Mouse (Mus musculus) stomach, postnatal 0 days (tissue): Measurements from ENCODE around the gene Map7. TPM values are rescaled to one million over a fixed set of nuclear protein-coding genes. Genes with fewer than 3 reads are reported as not detected.
A peak's percentile ranks its signal among the peaks of the same experiment; 100 is the strongest.

Experiments
- ATAC-seq: fragments of 200-750 bp; cut with Nextera tagmentation; 2 replicates; pipeline ENCODE4 v1.8.0; 2017; ENCODE audit not compliant: low FRiP score, low TSS enrichment
- DNase-seq: peaks from one replicate; pipeline ENCODE4 v3.0.0-alpha.2; 2016; ENCODE audit warnings: low spot score
- H3K27ac ChIP-seq: fragments of 300-500 bp; sonication (generic); replicated peaks from 2 replicates; pipeline ENCODE4 v1.5.1; 2014; ENCODE audit warnings: mild to moderate bottlenecking, control low read depth
- H3K27me3 ChIP-seq: fragments of 300-500 bp; sonication (generic); 2 replicates; pipeline ENCODE4 v1.6.1; 2014; ENCODE audit warnings: low read length; ENCODE audit not compliant: control insufficient read depth, insufficient read depth
- H3K36me3 ChIP-seq: fragments of 300-500 bp; sonication (generic); 2 replicates; pipeline ENCODE4 v1.6.1; 2014; ENCODE audit warnings: low read length, mixed read lengths; ENCODE audit not compliant: control insufficient read depth, insufficient read depth
- H3K4me1 ChIP-seq: fragments of 300-500 bp; sonication (generic); replicated peaks from 2 replicates; pipeline ENCODE4 v1.6.1; 2014; ENCODE audit warnings: antibody characterized with exemption; ENCODE audit not compliant: control insufficient read depth, insufficient read depth
- H3K4me2 ChIP-seq: fragments of 300-500 bp; sonication (generic); replicated peaks from 2 replicates; pipeline ENCODE4 v1.6.1; 2014; ENCODE audit warnings: low read depth, mild to moderate bottlenecking, control low read depth, moderate library complexity
- H3K4me3 ChIP-seq: fragments of 300-500 bp; sonication (generic); 2 replicates; pipeline ENCODE4 v1.5.1; 2014; ENCODE audit warnings: low read depth, low read length, control low read depth
- H3K9ac ChIP-seq: fragments of 300-500 bp; sonication (generic); 2 replicates; pipeline ENCODE4 v1.6.1; 2014; ENCODE audit warnings: mild to moderate bottlenecking, low read length, control low read depth, mixed read lengths
- H3K9me3 ChIP-seq: fragments of 300-500 bp; sonication (generic); 2 replicates; pipeline ENCODE4 v1.6.1; 2016; ENCODE audit warnings: low read length; ENCODE audit not compliant: control insufficient read depth
- CTCF ChIP-seq: IDR thresholded peaks from 2 replicates; pipeline ENCODE4 v1.5.1; 2016; ENCODE audit warnings: antibody characterized with exemption, low read depth, mild to moderate bottlenecking, moderate library complexity
- EP300 ChIP-seq: optimal IDR thresholded peaks from 2 replicates; pipeline ENCODE3; 2016; ENCODE audit warnings: antibody characterized with exemption
- WGBS: fragments of 180-500 bp; shearing (Covaris S2); extraction: QIAGEN DNeasy Blood & Tissue Kit; methylation state at CpG from one replicate; pipeline ENCODE4 v1.1.7; 2014; 5-methylcytosine and 5-hydroxymethylcytosine counted together
- polyA plus RNA-seq: library from polyadenylated mRNA; unstranded; fragments of >200 nt; fragmentation: Nextera tagmentation; extraction: Ambion mirVana; gene quantifications from 2 replicates; pipeline ENCODE4 v1.2.1, GENCODE M21; 2015

The Map7 gene
- polyA plus RNA-seq, 1 experiment from 2014 or later, result 23.0 TPM

- H3K27ac ChIP-seq, result no peak overlapping the region
- H3K4me3 ChIP-seq, result no peak overlapping the region
- no peak for TF ChIP-seq EP300
- TF ChIP-seq CTCF, result peak; percentile 96
- ATAC-seq (peak; percentile 51), DNase-seq (peak; percentile 45)
- H3K9me3 ChIP-seq, result no peaks in the 10 kb centered on the region
- H3K36me3 ChIP-seq, result peaks cover 2% of the 10 kb centered on the region; the same call in 1 of the 2 replicates
- H3K4me2 ChIP-seq, result no peak overlapping the region
- no peak overlapping the region for H3K9ac ChIP-seq
- no peaks in the 10 kb centered on the region for H3K4me1 ChIP-seq
- H3K27me3 ChIP-seq, result no peaks in the 10 kb centered on the region
- 39% methylated on average over 4 of the region's 4 CpGs for WGBS
These were observed 23.0 kb upstream of the Map7 start for GRCm38 (mm10) chr10:20125226-20125625.

DNA sequence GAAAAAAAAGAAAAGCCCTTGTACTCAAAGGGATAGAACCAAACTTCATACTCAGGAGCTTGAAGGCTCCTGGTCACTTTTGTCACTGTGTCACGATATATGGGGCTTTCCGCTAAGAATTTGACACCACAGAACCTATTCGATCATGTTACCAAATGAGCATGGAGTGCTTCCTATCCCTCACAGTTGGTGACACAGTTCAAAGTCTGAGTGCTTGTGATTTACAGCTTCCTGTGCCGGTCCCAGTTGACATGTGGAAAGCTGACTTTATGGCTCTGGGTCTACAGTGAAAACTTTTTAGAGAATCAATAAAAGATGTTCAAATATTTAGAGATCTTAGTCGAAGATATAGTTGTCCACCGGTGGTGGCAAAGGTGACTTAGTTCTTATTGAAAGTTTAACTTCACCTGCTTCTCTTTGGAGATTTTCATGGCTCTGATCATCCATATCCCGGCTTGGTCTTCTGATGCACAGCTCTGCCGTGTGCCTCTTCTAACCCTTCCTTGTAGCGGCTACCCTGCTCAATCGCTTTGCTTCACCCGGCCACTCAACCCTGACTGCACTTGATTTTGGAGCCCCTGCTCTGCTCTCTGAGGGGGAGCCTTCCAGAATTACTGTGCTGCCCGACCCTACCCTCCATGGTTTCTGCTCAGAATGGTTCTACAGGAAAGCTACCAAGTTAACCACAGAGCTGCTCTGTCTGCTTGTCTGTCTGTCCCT lies 15.2 kb upstream of the Map7 start:
- no peak for DNase-seq
- 75% methylated on average over 12 of the region's 12 CpGs for WGBS
- no peak for ATAC-seq

DNA sequence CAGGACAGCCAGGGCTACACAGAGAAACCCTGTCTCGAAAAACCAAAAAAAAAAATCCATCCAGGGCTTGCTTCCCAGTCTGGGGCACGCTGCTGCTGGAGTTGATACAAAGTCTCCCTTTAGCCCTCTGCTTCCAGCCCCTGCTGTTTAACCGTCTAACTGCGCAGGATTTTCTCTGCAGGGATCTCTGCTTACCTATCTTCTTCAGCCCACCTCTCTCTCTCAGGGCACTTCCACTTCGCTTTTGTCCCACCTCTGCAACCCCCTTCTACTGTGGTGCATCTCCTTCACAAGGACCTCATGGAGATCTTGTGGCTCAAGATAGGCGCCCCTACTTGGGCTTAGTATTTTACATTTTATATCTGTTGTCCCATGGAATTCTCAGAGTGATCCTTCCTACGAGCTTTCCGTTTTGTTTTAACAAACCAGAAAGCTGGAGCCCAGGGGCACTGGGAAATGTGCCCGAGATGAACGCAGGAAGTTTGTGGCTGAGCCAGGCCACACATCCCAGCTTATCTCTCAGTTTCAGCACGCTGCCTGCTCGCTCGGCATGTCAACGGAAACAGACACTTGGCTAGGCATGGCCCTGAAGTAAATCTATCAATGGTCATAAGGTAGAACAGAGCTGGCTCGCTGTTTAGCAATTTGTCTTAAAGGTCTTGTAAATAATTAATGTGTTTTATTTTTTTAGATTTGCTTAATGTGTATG lies 12.8 kb upstream of the Map7 start:
- TF ChIP-seq CTCF (no peak), EP300 (no peak)
- Histone ChIP-seq H3K4me3 (no peak overlapping the region), H3K4me1 (no peaks in the 10 kb centered on the region), H3K27ac (no peak overlapping the region), H3K9ac (no peak overlapping the region), H3K36me3 (peaks cover 4% of the 10 kb centered on the region; the same call in 1 of the 2 replicates), H3K9me3 (no peaks in the 10 kb centered on the region), H3K4me2 (no peak overlapping the region), H3K27me3 (no peaks in the 10 kb centered on the region)
- DNase-seq, result no peak
- no peak for ATAC-seq
- 72% methylated on average over 15 of the region's 15 CpGs for WGBS

More for the DNA sequence above, 15.2 kb upstream of the Map7 start:
- Histone ChIP-seq H3K4me1 (no peaks in the 10 kb centered on the region), H3K9me3 (no peaks in the 10 kb centered on the region), H3K9ac (no peak overlapping the region), H3K4me3 (no peak overlapping the region), H3K4me2 (no peak overlapping the region), H3K27me3 (no peaks in the 10 kb centered on the region), H3K27ac (no peak overlapping the region), H3K36me3 (no peaks in the 10 kb centered on the region; the same call in 1 of the 2 replicates)
- no peak for TF ChIP-seq CTCF
- no peak for TF ChIP-seq EP300

GRCm38 (mm10) chr10:20136505-20136904 lies 11.8 kb upstream of the Map7 start:
- DNase-seq (no peak), ATAC-seq (no peak)
- WGBS, result 92% methylated on average over 1 of the region's 1 CpGs
- no peaks in the 10 kb centered on the region for H3K4me1 ChIP-seq
- no peak overlapping the region for H3K4me2 ChIP-seq
- H3K9ac ChIP-seq, result no peak overlapping the region
- TF ChIP-seq CTCF, result no peak
- TF ChIP-seq EP300, result no peak
- H3K4me3 ChIP-seq, result no peak overlapping the region
- no peaks in the 10 kb centered on the region for H3K27me3 ChIP-seq
- peaks cover 4% of the 10 kb centered on the region; the same call in 1 of the 2 replicates for H3K36me3 ChIP-seq
- no peak overlapping the region for H3K27ac ChIP-seq
- no peaks in the 10 kb centered on the region for H3K9me3 ChIP-seq

GRCm38 (mm10) chr10:20141376-20141775 lies 6.9 kb upstream of the Map7 start:
- DNase-seq, result no peak
- WGBS, result 55% methylated on average over 17 of the region's 17 CpGs

DNA sequence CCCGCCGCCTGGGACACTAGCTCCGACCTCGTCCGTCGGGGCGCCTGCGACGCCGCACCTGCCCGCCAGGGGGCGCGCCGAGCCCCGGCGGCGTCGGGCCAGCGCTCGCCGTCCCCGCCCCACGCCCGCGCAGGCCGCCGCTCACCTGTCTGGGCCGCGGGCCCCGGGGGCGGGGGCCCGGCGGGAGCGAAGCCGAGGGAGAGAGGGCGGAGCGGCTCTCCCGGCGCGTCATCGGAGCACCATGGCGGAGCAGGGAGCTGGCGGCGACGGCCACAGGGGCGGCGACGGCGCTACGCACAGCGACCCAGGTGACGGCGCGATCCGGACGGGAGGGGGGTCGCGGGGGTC lies 476 bp downstream of the Map7 start:
- Histone ChIP-seq H3K9ac (peak overlapping the region; percentile 89), H3K27ac (peak overlapping the region; percentile 88), H3K9me3 (no peaks in the 10 kb centered on the region), H3K27me3 (no peaks in the 10 kb centered on the region), H3K4me2 (peak overlapping the region; percentile 92), H3K4me3 (peak overlapping the region; percentile 84), H3K36me3 (no peaks in the 10 kb centered on the region), H3K4me1 (no peaks in the 10 kb centered on the region)
- ATAC-seq (peak; percentile 96), DNase-seq (peak; percentile 91)
- TF ChIP-seq CTCF, result peak; percentile 47; the same call in 1 of the 2 replicates
- no peak for TF ChIP-seq EP300
- WGBS, result 0% methylated on average over 18 of the region's 58 CpGs

More at GRCm38 (mm10) chr10:20141376-20141775, 6.9 kb upstream of the Map7 start:
- Histone ChIP-seq H3K36me3 (peaks cover 4% of the 10 kb centered on the region; the same call in 1 of the 2 replicates), H3K4me2 (no peak overlapping the region), H3K4me1 (no peaks in the 10 kb centered on the region), H3K9ac (no peak overlapping the region), H3K4me3 (no peak overlapping the region), H3K27ac (no peak overlapping the region), H3K27me3 (no peaks in the 10 kb centered on the region), H3K9me3 (no peaks in the 10 kb centered on the region)
- ATAC-seq, result no peak
- TF ChIP-seq EP300 (no peak), CTCF (no peak)
